15 mouse cellular contexts compared by ENCODE assay signal in genomic region chr11:4719961-4720360, GRCm38 (mm10). TPM values are rescaled to one million over a fixed set of nuclear protein-coding genes. Genes with fewer than 3 reads are reported as not detected.
"Had no signal": no experiment of that assay in that cellular context is flagged by ENCODE, and none has a peak within 500 bp of the region (broad histone marks: within the 10 kb centered on the region; RNA-seq: fewer than 3 reads in every experiment).

No protein-coding gene starts in this region.

- H3K27me3 ChIP-seq: kidney, embryonic 15.5 days; limb, embryonic 15.5 days; liver, embryonic 12.5 days; megakaryocyte, embryonic 14.5 days had no signal

- DNase-seq: kidney, postnatal 14 days; lung, embryonic 14.5 days; lung, postnatal 14 days; right cerebral cortex, adult 18-20 months; spleen, adult 18-20 months; thymus, adult 18-20 months; thymus, postnatal 25 days had no signal

- H3K9ac ChIP-seq: kidney, embryonic 15.5 days; limb, embryonic 15.5 days; liver, embryonic 12.5 days; lung, embryonic 14.5 days had no signal

- H3K4me3 ChIP-seq: kidney, embryonic 15.5 days; limb, embryonic 15.5 days; liver, embryonic 12.5 days; megakaryocyte, embryonic 14.5 days had no signal

- H3K9me3 ChIP-seq: kidney, embryonic 15.5 days; limb, embryonic 15.5 days; liver, embryonic 12.5 days; megakaryocyte, embryonic 14.5 days had no signal

- H3K27ac ChIP-seq: kidney, embryonic 15.5 days; limb, embryonic 15.5 days; liver, embryonic 12.5 days; macrophage had no signal

- H3K4me1 ChIP-seq: liver, embryonic 12.5 days had no signal

- H3K4me2 ChIP-seq: kidney, embryonic 15.5 days; limb, embryonic 15.5 days; liver, embryonic 12.5 days; lung, embryonic 14.5 days; midbrain, embryonic 11.5 days had no signal

- ATAC-seq: liver, embryonic 12.5 days; midbrain, embryonic 16.5 days had no signal

RNA-seq across cellular contexts. Expression of gene Cabp7, which starts 26.6 kb away (rescaled TPM):
- polyA plus RNA-seq: large intestine, adult 2 months had no signal
